Mouse (Mus musculus) midbrain, embryonic 14.5 days (tissue): ENCODE measurements at regions not wholly inside any gene's neighbourhood (a gene's known extent, or its start where the extent isn't known, plus 50 kb on each side); places are given as distances from the start of the nearest gene placed in this dataset.
"Not testable (repeated sequence)": the region's sequence is repeated elsewhere in the genome, so short reads cannot be mapped to it uniquely, and the experiment has no call there.

Experiments
- ATAC-seq: fragments of 200-750 bp; cut with Nextera tagmentation; 2 replicates; pipeline ENCODE4 v1.8.0; 2017; ENCODE audit warnings: moderate number of reproducible peaks, moderate library complexity; ENCODE audit not compliant: low FRiP score, low TSS enrichment
- DNase-seq: peaks from one replicate; pipeline ENCODE4 v3.0.0-alpha.2; 2015
- H3K27ac ChIP-seq: fragments of 300-500 bp; sonication (generic); replicated peaks from 2 replicates; pipeline ENCODE4 v1.5.1; 2014; ENCODE audit warnings: mild to moderate bottlenecking, low read depth, low read length, moderate library complexity
- H3K27me3 ChIP-seq: fragments of 300-500 bp; sonication (generic); 2 replicates; pipeline ENCODE4 v1.6.1; 2014; ENCODE audit warnings: low read length, control low read depth, mixed read lengths; ENCODE audit not compliant: control insufficient read depth, insufficient read depth
- H3K36me3 ChIP-seq: fragments of 300-500 bp; sonication (generic); 2 replicates; pipeline ENCODE4 v1.6.1; 2014; ENCODE audit warnings: low read length, control low read depth; ENCODE audit not compliant: control insufficient read depth, insufficient read depth
- H3K4me1 ChIP-seq: fragments of 300-500 bp; sonication (generic); 2 replicates; pipeline ENCODE4 v1.6.1; 2014; ENCODE audit warnings: mild to moderate bottlenecking, antibody characterized with exemption, low read length, control low read depth; ENCODE audit not compliant: control insufficient read depth, insufficient read depth
- H3K4me2 ChIP-seq: fragments of 300-500 bp; sonication (generic); 2 replicates; pipeline ENCODE4 v1.6.1; 2014; ENCODE audit warnings: mild to moderate bottlenecking, low read length, moderate library complexity
- H3K4me3 ChIP-seq: fragments of 300-500 bp; sonication (generic); replicated peaks from 2 replicates; pipeline ENCODE4 v1.5.1; 2014; ENCODE audit warnings: low read depth, low read length
- H3K9ac ChIP-seq: fragments of 300-500 bp; sonication (generic); replicated peaks from 2 replicates; pipeline ENCODE4 v1.6.1; 2014; ENCODE audit warnings: mild to moderate bottlenecking, low read length, moderate library complexity
- H3K9me3 ChIP-seq: fragments of 300-500 bp; sonication (generic); 2 replicates; pipeline ENCODE4 v1.6.1; 2016; ENCODE audit warnings: low read length, control low read depth, mixed read lengths; ENCODE audit not compliant: control insufficient read depth
- WGBS: fragments of 180-500 bp; shearing (Covaris S2); extraction: QIAGEN DNeasy Blood & Tissue Kit; methylation state at CpG from one replicate; pipeline ENCODE4 v1.1.7; 2014; 5-methylcytosine and 5-hydroxymethylcytosine counted together

- Histone ChIP-seq H3K36me3 (no peaks in the 10 kb centered on the region), H3K27ac (no peak overlapping the region), H3K4me2 (no peak overlapping the region), H3K4me3 (no peak overlapping the region), H3K4me1 (no peaks in the 10 kb centered on the region), H3K9ac (no peak overlapping the region), H3K9me3 (no peaks in the 10 kb centered on the region), H3K27me3 (no peaks in the 10 kb centered on the region)
- ATAC-seq (no peak), DNase-seq (no peak)
- whole genome bisulfite sequencing, result 94% methylated on average over 6 of the region's 6 CpGs
These were observed 123.0 kb upstream of the Tbl1xr1 start for GRCm38 (mm10) chr3:21953416-21953810.

GRCm38 (mm10) chr3:21955681-21956080 lies 120.8 kb upstream of the Tbl1xr1 start:
- Histone ChIP-seq H3K36me3 (no peaks in the 10 kb centered on the region), H3K9me3 (no peaks in the 10 kb centered on the region), H3K4me2 (no peak overlapping the region), H3K27ac (no peak overlapping the region), H3K4me1 (no peaks in the 10 kb centered on the region), H3K27me3 (no peaks in the 10 kb centered on the region), H3K4me3 (no peak overlapping the region), H3K9ac (no peak overlapping the region)
- 50% methylated on average over 2 of the region's 2 CpGs for WGBS
- ATAC-seq (no peak), DNase-seq (no peak)

- not testable (repeated sequence) for H3K36me3 ChIP-seq, H3K4me3 ChIP-seq, H3K27ac ChIP-seq, H3K27me3 ChIP-seq, H3K9ac ChIP-seq, H3K4me1 ChIP-seq, DNase-seq, H3K4me2 ChIP-seq, H3K9me3 ChIP-seq, ATAC-seq
- 66% methylated on average over 6 of the region's 6 CpGs for WGBS
These were observed 119.3 kb upstream of the Tbl1xr1 start for GRCm38 (mm10) chr3:21957105-21957504.

GRCm38 (mm10) chr3:21958595-21959286 lies 117.7 kb upstream of the Tbl1xr1 start:
- Histone ChIP-seq H3K4me2 (no peak overlapping the region), H3K4me1 (no peaks in the 10 kb centered on the region), H3K36me3 (no peaks in the 10 kb centered on the region), H3K9me3 (no peaks in the 10 kb centered on the region), H3K9ac (no peak overlapping the region), H3K4me3 (no peak overlapping the region), H3K27ac (no peak overlapping the region), H3K27me3 (no peaks in the 10 kb centered on the region)
- WGBS, result 91% methylated on average over 6 of the region's 6 CpGs
- ATAC-seq (no peak), DNase-seq (no peak)

GRCm38 (mm10) chr3:21961091-21961490 lies 115.4 kb upstream of the Tbl1xr1 start:
- Histone ChIP-seq H3K4me3 (no peak overlapping the region), H3K27me3 (no peaks in the 10 kb centered on the region), H3K27ac (no peak overlapping the region), H3K4me1 (no peaks in the 10 kb centered on the region), H3K4me2 (no peak overlapping the region), H3K36me3 (no peaks in the 10 kb centered on the region), H3K9me3 (no peaks in the 10 kb centered on the region), H3K9ac (no peak overlapping the region)
- ATAC-seq, result no peak
- WGBS, result 74% methylated on average over 6 of the region's 6 CpGs
- DNase-seq, result no peak

GRCm38 (mm10) chr3:21961746-21962145 lies 114.7 kb upstream of the Tbl1xr1 start:
- Histone ChIP-seq H3K4me2 (no peak overlapping the region), H3K9ac (no peak overlapping the region), H3K27ac (no peak overlapping the region), H3K36me3 (no peaks in the 10 kb centered on the region), H3K4me3 (no peak overlapping the region), H3K27me3 (no peaks in the 10 kb centered on the region), H3K4me1 (no peaks in the 10 kb centered on the region), H3K9me3 (no peaks in the 10 kb centered on the region)
- ATAC-seq (no peak), DNase-seq (no peak)
- WGBS, result 93% methylated on average over 5 of the region's 5 CpGs

GRCm38 (mm10) chr3:21962360-21962782 lies 114.1 kb upstream of the Tbl1xr1 start:
- H3K36me3 ChIP-seq, result no peaks in the 10 kb centered on the region
- ATAC-seq (no peak), DNase-seq (no peak)
- no peaks in the 10 kb centered on the region for H3K27me3 ChIP-seq
- WGBS, result 56% methylated on average over 7 of the region's 7 CpGs
- H3K4me1 ChIP-seq, result no peaks in the 10 kb centered on the region
- H3K27ac ChIP-seq, result no peak overlapping the region
- H3K9ac ChIP-seq, result no peak overlapping the region
- no peak overlapping the region for H3K4me3 ChIP-seq
- no peaks in the 10 kb centered on the region for H3K9me3 ChIP-seq
- no peak overlapping the region for H3K4me2 ChIP-seq

- 36% methylated on average over 7 of the region's 7 CpGs for WGBS
- Histone ChIP-seq H3K9ac (no peak overlapping the region), H3K27me3 (no peaks in the 10 kb centered on the region), H3K27ac (no peak overlapping the region), H3K36me3 (no peaks in the 10 kb centered on the region), H3K4me2 (no peak overlapping the region), H3K9me3 (no peaks in the 10 kb centered on the region), H3K4me1 (no peaks in the 10 kb centered on the region), H3K4me3 (no peak overlapping the region)
- DNase-seq (no peak), ATAC-seq (no peak)
These were observed 113.3 kb upstream of the Tbl1xr1 start for GRCm38 (mm10) chr3:21962921-21963732.
